Mouse (Mus musculus) embryonic stem cell, embryonic (primary cell): ENCODE data around the gene Spata1.

ENCODE experiments used
- CTCF ChIA-PET, 4 experiments: fragments of 300-600 bp in 2 of 4; fragments of 350-600 bp in 2 of 4; sonication (Branson Sonifier 250); formaldehyde crosslinking; loops; one replicate each; lab custom pipeline; 2022; ENCODE audit warnings: inconsistent platforms in 2 of 4; lab: Charles Lee
- POLR2A ChIA-PET, 4 experiments: fragments of 300-600 bp in 2 of 4; fragments of 350-600 bp in 2 of 4; sonication (Branson Sonifier 250); formaldehyde crosslinking; loops; one replicate each; lab custom pipeline; 2022; ENCODE audit warnings: antibody characterized with exemption in 4 of 4, inconsistent platforms in 1 of 4; lab: Charles Lee

Gene Spata1

GRCm38 (mm10) chr3:146440011-146440410 lies 59.5 kb downstream of the Spata1 start:
- ChIA-PET CTCF (interaction anchor here in 1 of 4 experiments (0.7 kb wide), 1 partner anchor 85 kb away, joined by 7 read pairs; no protein-coding TSS in a partner anchor), POLR2A (no interaction called here)

DNA sequence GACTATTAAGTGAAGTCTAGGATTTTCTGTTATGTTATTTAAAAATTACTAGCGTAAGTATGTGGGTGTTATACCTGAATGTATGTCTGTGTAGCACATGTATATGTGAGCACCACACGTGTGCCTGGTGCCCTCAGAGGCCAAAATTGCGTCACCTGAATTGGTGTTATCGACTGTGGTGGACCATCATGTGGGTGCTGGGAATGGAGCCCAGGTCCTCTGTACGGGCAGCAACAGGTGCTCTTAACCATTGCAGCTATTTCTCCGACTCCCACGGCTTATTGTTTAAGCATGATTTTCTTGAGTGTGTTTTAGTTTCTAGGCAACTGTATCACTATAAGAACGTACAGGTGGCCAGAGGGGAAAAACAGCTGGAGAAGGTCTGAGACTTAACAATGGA lies 63.4 kb downstream of the Spata1 start:
- CTCF ChIA-PET: no interaction called here

DNA sequence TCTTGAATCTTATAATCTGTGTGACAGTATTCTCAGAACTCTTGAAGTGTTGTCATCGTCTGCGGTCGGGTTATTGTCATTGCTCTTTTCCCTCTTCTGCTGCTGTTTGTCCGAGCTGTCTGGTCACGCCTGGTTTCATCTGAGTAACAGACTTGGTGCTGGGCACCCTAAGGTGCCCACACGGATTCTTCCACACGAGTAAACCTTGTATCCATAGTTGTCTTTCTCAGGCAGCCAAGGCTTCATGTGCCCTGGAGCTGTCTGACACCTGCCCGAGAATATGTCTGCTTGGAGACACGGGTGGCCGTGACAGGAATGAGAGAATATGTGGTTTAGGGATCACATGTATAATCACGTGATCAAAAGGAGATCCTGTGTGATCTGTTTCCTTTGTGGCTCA lies 64.0 kb downstream of the Spata1 start:
- CTCF ChIA-PET: no interaction called here
- POLR2A ChIA-PET: no interaction called here

More for the DNA sequence above, 63.4 kb downstream of the Spata1 start:
- POLR2A ChIA-PET: interaction anchor here in 2 of 4 experiments (1.0 to 1.2 kb wide), 2 partner anchors 9 to 10 kb away, joined by 3 read pairs; no protein-coding TSS in a partner anchor

DNA sequence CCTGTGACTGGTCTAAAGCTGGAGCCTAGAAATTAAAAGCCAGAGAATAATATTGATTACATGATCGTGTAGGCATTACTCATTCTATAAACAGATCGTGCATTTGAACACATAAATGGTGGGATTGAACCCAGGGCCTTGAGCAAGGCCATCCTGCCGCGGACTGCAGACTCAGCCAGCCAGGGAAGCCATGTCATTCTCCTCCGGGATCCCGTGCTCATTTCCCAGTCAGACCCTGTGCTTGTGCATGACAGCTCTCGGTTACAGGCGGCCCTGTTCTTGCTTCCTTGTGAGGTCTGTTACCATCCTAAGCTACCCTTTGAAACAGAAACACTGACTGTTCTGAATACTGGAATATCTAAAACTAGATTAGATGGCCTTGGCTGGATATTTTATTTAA lies 64.9 kb downstream of the Spata1 start:
- ChIA-PET POLR2A (no interaction called here), CTCF (no interaction called here)

- ChIA-PET CTCF (no interaction called here), POLR2A (no interaction called here)
Measured at GRCm38 (mm10) chr3:146433681-146434350, 65.7 kb downstream of the Spata1 start.

DNA sequence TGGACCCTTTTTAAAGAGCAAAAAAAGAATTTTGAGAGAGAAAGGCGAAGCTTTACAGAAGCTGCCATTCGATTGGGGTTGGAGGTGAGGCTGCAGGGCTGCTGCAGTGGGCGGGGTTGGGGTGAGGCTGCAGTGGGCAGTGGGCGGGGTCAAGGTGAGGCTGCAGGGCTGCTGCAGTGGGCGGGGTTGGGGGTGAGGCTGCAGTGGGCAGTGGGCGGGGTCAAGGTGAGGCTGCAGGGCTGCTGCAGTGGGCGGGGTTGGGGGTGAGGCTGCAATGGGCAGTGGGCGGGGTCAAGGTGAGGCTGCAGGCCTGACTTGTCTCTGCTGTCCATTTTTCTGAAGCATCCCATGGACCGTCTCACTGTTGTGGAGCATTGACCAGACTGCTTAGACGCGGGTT lies 66.5 kb downstream of the Spata1 start:
- CTCF ChIA-PET: interaction anchor here in 1 of 4 experiments (0.6 kb wide), 1 partner anchor 34 kb away, joined by 3 read pairs; no protein-coding TSS in a partner anchor
- POLR2A ChIA-PET: interaction anchor here in 2 of 4 experiments (0.5 to 1.5 kb wide), 4 partner anchors 12 to 860 kb away, joined by 3 read pairs; partner anchors contain the start of gene Ctbs (in 1 of the 2)

- POLR2A ChIA-PET: interaction anchor here (0.7 to 2.1 kb wide), 20 partner anchors 10 to 425 kb away, joined by 3 to 8 read pairs (median 4); partner anchors contain the start of genes Ssx2ip (in 2 of the 4), Gng5 (in 1 of the 4), Rpf1 (in 1 of the 4) and Spata1 (in 1 of the 4)
- CTCF ChIA-PET: interaction anchor here (0.5 to 3.7 kb wide), 8 partner anchors 11 to 1588 kb away, joined by 3 to 14 read pairs (median 6); no protein-coding TSS in a partner anchor
Measured at GRCm38 (mm10) chr3:146426489-146426888, 73.1 kb downstream of the Spata1 start.

DNA sequence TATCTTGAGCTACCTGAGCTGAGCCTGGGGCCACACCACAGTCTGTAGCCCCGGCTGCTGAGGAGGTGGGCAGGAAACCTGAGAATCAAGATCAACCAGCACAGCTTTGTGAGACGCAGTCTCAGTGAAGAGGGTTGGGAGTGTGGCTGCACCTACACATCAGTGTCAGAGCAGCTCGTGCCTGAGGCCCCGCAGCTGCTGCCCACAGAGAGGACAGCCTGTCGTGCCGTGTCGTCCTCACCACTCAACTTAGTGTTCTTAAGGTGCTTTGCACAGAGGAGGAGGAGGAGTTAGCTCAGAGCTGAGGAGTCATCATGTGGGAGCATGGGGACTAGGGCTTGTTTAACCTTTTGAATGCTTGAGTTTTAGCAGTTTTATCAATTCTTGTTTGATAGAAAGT lies 73.7 kb downstream of the Spata1 start:
- CTCF ChIA-PET: interaction anchor here in 3 of 4 experiments (0.6 to 3.7 kb wide), 7 partner anchors 10 to 1589 kb away, joined by 3 to 14 read pairs (median 5); no protein-coding TSS in a partner anchor
- POLR2A ChIA-PET: interaction anchor here (0.7 to 2.1 kb wide), 19 partner anchors 10 to 341 kb away, joined by 3 to 8 read pairs (median 4); partner anchors contain the start of genes Ssx2ip (in 2 of the 4), Gng5 (in 1 of the 4), Rpf1 (in 1 of the 4) and Spata1 (in 1 of the 4)

DNA sequence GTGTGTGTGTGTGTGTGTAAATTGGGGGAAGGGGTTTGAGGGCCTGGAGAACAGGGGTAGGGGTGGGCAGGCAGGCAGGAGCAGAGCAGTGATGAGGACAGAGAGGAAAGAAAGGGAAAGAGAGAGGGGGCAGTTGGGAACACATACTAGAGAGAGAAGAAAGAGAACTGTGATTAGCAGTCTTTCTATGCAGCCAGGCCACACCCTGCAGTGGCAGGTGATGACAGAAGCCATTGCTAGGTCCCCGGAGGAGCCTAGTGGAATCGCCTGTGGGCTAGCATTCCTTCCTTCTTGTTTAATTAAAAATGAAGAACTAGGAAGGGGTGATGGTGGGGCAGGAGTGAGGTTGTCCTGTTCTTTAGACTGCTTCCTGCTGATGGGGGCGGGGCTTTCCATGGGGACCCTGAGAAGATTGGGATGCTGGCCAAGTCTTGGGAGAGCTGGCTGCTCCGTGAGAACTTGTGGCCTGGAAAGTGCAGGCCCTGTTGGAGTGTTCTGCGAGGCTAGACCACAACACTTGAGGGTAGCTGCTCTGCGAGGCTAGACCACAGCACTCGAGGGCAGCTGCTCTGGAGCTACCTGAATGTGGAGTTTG lies 75.2 kb downstream of the Spata1 start:
- CTCF ChIA-PET: interaction anchor here in 3 of 4 experiments (0.5 to 3.7 kb wide), 6 partner anchors 9 to 490 kb away, joined by 3 to 14 read pairs (median 5); no protein-coding TSS in a partner anchor
- POLR2A ChIA-PET: interaction anchor here in 1 of 4 experiments (0.7 to 2.1 kb wide), 3 partner anchors 14 to 92 kb away, joined by 3 to 4 read pairs (median 3); no protein-coding TSS in a partner anchor

DNA sequence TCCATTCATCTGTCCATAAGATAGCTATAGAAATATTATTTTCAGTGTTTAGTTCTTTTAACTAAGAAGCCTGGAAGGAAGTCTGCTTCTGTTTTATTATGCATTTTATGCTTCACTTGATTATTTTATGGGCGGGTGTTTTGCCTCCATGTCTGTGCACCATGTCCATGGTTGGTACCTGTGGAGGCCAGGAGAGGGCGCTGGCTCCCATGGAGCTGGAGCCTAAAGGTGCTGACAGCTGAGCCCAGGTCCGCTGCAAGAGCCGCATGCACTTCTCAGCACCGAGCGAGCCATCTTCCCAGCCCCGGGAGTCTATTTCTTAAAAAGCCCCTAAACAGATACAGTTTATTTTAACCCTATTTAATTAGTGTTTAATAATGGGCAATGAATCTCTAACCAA lies 75.8 kb downstream of the Spata1 start:
- ChIA-PET POLR2A (no interaction called here), CTCF (interaction anchor here (0.5 to 3.7 kb wide), 9 partner anchors 8 to 516 kb away, joined by 3 to 14 read pairs (median 4); no protein-coding TSS in a partner anchor)

- CTCF ChIA-PET: no interaction called here
- POLR2A ChIA-PET: interaction anchor here in 1 of 4 experiments (0.6 to 1.3 kb wide), 3 partner anchors 11 to 99 kb away, joined by 3 read pairs; partner anchors contain the start of gene Rpf1
Measured at GRCm38 (mm10) chr3:146421787-146422186, 77.8 kb downstream of the Spata1 start.

DNA sequence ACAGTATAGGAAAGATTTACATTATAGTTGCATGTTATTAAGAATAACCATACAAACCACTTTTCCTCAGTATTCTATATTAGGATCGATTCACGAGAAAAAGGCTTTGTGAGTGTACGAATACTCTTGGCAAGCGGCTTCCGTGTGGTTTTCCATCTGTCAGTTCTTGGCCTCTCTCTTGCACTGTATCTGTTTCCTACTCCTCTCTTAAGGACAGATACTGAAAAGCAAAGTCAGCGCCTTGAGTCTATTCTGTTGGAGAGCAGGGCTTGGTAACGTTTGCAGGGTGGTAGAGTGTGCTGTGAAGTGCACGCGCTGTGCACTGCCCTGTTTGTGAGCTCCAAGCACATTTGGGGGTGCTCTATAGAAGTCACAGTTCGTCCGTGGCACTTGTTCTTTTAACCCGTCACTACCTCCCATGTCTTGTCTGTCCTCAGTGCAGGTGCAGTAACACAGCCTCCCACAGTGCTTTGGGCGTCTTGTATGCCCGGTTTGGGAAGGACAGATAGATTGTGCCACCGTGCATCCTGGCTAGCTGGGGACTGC lies 79.5 kb downstream of the Spata1 start:
- CTCF ChIA-PET: interaction anchor here in 1 of 4 experiments (0.7 kb wide), 1 partner anchor 243 kb away, joined by 4 read pairs; no protein-coding TSS in a partner anchor
- POLR2A ChIA-PET: interaction anchor here in 1 of 4 experiments (1.2 kb wide), 1 partner anchor 16 kb away, joined by 3 read pairs; the partner anchor contains the start of gene Ssx2ip

GRCm38 (mm10) chr3:146419534-146419933 lies 80.0 kb downstream of the Spata1 start:
- POLR2A ChIA-PET: interaction anchor here in 1 of 4 experiments (0.7 kb wide), 1 partner anchor 13 kb away, joined by 3 read pairs; no protein-coding TSS in a partner anchor

GRCm38 (mm10) chr3:146418901-146419300 lies 80.7 kb downstream of the Spata1 start:
- CTCF ChIA-PET: no interaction called here
- POLR2A ChIA-PET: interaction anchor here in 1 of 4 experiments (0.6 to 0.7 kb wide), 2 partner anchors 13 to 17 kb away, joined by 3 read pairs; no protein-coding TSS in a partner anchor

More at GRCm38 (mm10) chr3:146419534-146419933, 80.0 kb downstream of the Spata1 start:
- CTCF ChIA-PET: no interaction called here

DNA sequence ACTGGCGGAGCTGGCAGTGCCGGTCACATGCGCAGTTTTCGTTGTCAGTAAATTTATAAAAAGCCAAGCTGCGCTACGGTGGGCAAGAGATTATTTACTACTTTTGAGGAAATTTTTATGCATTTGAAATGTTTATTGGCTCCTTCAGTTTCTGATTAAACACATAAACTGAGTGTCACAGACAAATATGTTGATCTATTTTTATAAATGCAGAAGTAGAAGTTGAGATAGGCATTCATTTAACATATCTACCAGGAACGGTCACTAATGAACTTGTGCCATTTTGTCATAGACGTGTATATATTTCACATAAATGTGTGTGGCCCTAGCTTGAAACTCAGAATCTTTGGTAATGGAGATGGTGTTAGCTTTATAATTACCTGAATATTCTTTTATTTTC lies 81.7 kb downstream of the Spata1 start:
- ChIA-PET CTCF (no interaction called here), POLR2A (no interaction called here)

DNA sequence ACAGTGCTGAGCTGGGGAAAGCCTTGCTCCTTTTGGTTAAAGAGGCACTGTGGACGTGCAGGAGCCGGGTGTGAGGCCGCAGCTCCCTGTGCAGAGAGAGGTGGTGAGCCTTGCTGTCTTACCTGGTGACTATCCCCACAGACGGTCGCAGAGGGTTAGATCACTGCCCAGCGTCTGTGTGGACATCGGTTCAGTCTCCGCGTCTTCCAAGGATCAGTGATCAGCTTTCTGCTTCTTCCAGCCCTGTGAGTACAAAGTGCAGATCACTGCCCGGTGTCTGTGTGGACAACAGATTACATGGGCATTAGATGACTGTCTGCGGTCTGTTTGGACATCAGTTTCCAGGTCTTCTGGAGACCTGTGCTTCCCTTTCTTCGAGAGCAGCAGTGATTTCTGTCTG lies 85.0 kb downstream of the Spata1 start:
- ChIA-PET POLR2A (interaction anchor here in 1 of 4 experiments (2.2 kb wide), 1 partner anchor 12 kb away, joined by 7 read pairs; no protein-coding TSS in a partner anchor), CTCF (interaction anchor here in 2 of 4 experiments (1.7 to 2.5 kb wide), 2 partner anchors 11 to 12 kb away, joined by 7 to 14 read pairs; no protein-coding TSS in a partner anchor)

DNA sequence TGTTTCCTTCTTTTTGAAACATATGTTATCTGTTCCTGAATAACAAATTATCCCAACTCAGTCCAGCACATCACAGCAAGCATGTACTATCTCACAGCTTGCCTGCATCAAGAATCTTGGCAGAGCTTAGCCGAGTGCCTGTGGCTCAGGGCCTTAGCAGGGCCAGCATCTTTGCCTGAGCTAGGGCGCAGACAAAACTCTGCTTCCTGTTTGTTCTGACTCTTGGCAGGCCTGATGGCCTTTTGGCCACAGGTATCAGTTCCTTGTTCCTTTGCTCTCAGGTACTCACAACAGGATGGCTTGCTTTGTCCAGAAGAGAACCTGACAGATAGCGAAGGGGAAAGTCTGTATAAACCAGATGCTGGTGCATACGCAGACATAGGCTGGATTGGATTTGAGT lies 85.6 kb downstream of the Spata1 start:
- POLR2A ChIA-PET: no interaction called here
- CTCF ChIA-PET: no interaction called here

- CTCF ChIA-PET: interaction anchor here in 1 of 4 experiments (0.5 kb wide), 1 partner anchor 33 kb away, joined by 3 read pairs; no protein-coding TSS in a partner anchor
- POLR2A ChIA-PET: interaction anchor here in 1 of 4 experiments (0.6 to 0.8 kb wide), 2 partner anchors 9 to 33 kb away, joined by 3 read pairs; no protein-coding TSS in a partner anchor
Measured at GRCm38 (mm10) chr3:146413016-146413415, 86.5 kb downstream of the Spata1 start.
